Mouse (Mus musculus) olfactory bulb, adult 2 months (tissue): Measurements from ENCODE around the gene Trim27.

Experiments
- CTCF ChIP-seq: fragments of 200-500 bp; IDR thresholded peaks from 2 replicates; pipeline ENCODE4 v1.5.1; 2012; ENCODE audit warnings: low read depth, mild to moderate bottlenecking, low read length, moderate library complexity; ENCODE audit not compliant: insufficient read depth
- POLR2A ChIP-seq: fragments of 200-500 bp; IDR thresholded peaks from 2 replicates; pipeline ENCODE4 v1.6.1; 2012; ENCODE audit warnings: mild to moderate bottlenecking, low read depth, low read length, moderate library complexity; ENCODE audit not compliant: insufficient read depth

GRCm38 (mm10) chr13:21171156-21171530 is 8.1 kb upstream of the Trim27 start:
- TF ChIP-seq POLR2A, result no peak
- TF ChIP-seq CTCF, result no peak
